Mouse (Mus musculus) E14TG2a.4 (cell line): ENCODE data around the gene Rnf168.
"Not testable (repeated sequence)": the region's sequence is repeated elsewhere in the genome, so short reads cannot be mapped to it uniquely, and the experiment has no call there.

Source experiments
- CTCF ChIP-seq: conservative IDR thresholded peaks from 2 replicates; pipeline ENCODE4 v1.5.1; 2014; ENCODE audit warnings: low read length
- NANOG ChIP-seq: IDR thresholded peaks from 2 replicates; pipeline ENCODE4 v1.6.1; 2014; ENCODE audit warnings: borderline replicate concordance, low read length, mixed read lengths
- POU5F1 ChIP-seq: IDR thresholded peaks from 2 replicates; pipeline ENCODE4 v1.6.1; 2014; ENCODE audit warnings: low read length, borderline replicate concordance

DNA sequence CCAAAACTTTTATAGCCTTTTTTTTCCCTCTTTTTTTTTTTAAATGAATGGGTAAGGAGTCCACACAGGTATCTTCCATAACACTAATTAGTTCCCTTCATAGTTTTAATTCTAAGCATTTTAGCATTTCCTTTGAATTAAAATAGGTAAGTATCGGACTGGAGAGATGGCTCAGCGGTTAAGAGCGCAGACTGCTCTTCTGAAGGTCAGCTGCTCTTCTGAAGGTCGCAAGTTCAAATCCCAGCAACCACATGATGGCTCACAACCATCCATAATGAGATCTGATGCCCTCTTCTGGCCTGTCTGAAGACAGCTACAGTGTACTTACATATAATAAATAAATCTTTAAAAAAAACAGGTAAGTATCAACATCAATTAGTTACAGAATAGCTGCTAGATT is 22.4 kb downstream of the Rnf168 start:
- not testable (repeated sequence) for TF ChIP-seq CTCF, POU5F1, NANOG
